15 mouse cellular contexts compared by ENCODE assay signal in genomic region chrX:22898698-22899051, GRCm38 (mm10).
"Had no signal": no experiment of that assay in that cellular context is flagged by ENCODE, and none has a peak within 500 bp of the region (broad histone marks: within the 10 kb centered on the region; RNA-seq: fewer than 3 reads in every experiment).

No protein-coding gene starts in this region.

- H3K9ac ChIP-seq: limb, embryonic 13.5 days; liver, embryonic 12.5 days; liver, embryonic 15.5 days; lung, embryonic 15.5 days; neural tube, embryonic 13.5 days had no signal

- H3K27me3 ChIP-seq: limb, embryonic 13.5 days; liver, embryonic 12.5 days; liver, embryonic 15.5 days; lung, embryonic 15.5 days; neural tube, embryonic 13.5 days had no signal

- H3K36me3 ChIP-seq: limb, embryonic 10.5 days; limb, embryonic 13.5 days; liver, embryonic 12.5 days; liver, embryonic 15.5 days; lung, embryonic 15.5 days; neural tube, embryonic 13.5 days had no signal

- H3K27ac ChIP-seq: limb, embryonic 10.5 days; limb, embryonic 13.5 days; liver, embryonic 12.5 days; liver, embryonic 15.5 days; lung, embryonic 15.5 days; neural tube, embryonic 13.5 days had no signal

- ATAC-seq: liver, embryonic 12.5 days had no signal

- DNase-seq: kidney, adult 9 months; kidney, postnatal 14 days; kidney, postnatal 4 days; liver; lung, adult 18-20 months; lung, postnatal 10 days; lung, postnatal 36 days; thymus, adult 18-20 months; thymus, postnatal 36 days had no signal

- H3K4me1 ChIP-seq: limb, embryonic 10.5 days; limb, embryonic 13.5 days; liver, embryonic 12.5 days; liver, embryonic 15.5 days; lung, embryonic 15.5 days; neural tube, embryonic 13.5 days had no signal

- H3K4me3 ChIP-seq: limb, embryonic 10.5 days; limb, embryonic 13.5 days; liver, embryonic 12.5 days; liver, embryonic 15.5 days; lung, embryonic 15.5 days; neural tube, embryonic 13.5 days had no signal

- H3K4me2 ChIP-seq: limb, embryonic 13.5 days; liver, embryonic 12.5 days; liver, embryonic 15.5 days; lung, embryonic 15.5 days; neural tube, embryonic 13.5 days had no signal

- H3K9me3 ChIP-seq: limb, embryonic 10.5 days; limb, embryonic 13.5 days; liver, embryonic 12.5 days; liver, embryonic 15.5 days; lung, embryonic 15.5 days; neural tube, embryonic 13.5 days had no signal
